13 mouse cellular contexts compared by ENCODE assay signal in genomic region chr11:46461931-46462330, GRCm38 (mm10). TPM values are rescaled to one million over a fixed set of nuclear protein-coding genes. Genes with fewer than 3 reads are reported as not detected.
DNase-seq lines count a peak whose midpoint lies in the region; ATAC-seq and TF ChIP-seq lines count a peak whose summit lies in the region.
"Had no signal": no experiment of that assay in that cellular context is flagged by ENCODE, and none has a peak within 500 bp of the region (broad histone marks: within the 10 kb centered on the region; RNA-seq: fewer than 3 reads in every experiment).

No protein-coding gene starts in this region.

- H3K4me1 ChIP-seq in heart, postnatal 0 days (ENCODE audit: control insufficient read depth, insufficient read depth), result no peaks in the 10 kb centered on the region
- peaks cover 3% of the 10 kb centered on the region; the same call in 1 of the 2 replicates for H3K4me1 ChIP-seq in bone marrow, adult 2 months (ENCODE audit: control insufficient read depth, insufficient read depth, low read length)
- no peaks in the 10 kb centered on the region for H3K4me1 ChIP-seq in midbrain, embryonic 16.5 days (ENCODE audit: control insufficient read depth, insufficient read depth, low read length)
- H3K4me1 ChIP-seq in forebrain, embryonic 12.5 days, result no peaks in the 10 kb centered on the region
- H3K4me1 ChIP-seq: heart, embryonic 10.5 days; liver, embryonic 13.5 days had no signal

- H3K36me3 ChIP-seq in heart, postnatal 0 days (replicated peaks; ENCODE audit: control insufficient read depth, insufficient read depth, low read length), result no peaks in the 10 kb centered on the region
- no peaks in the 10 kb centered on the region for H3K36me3 ChIP-seq in midbrain, embryonic 16.5 days (ENCODE audit: control insufficient read depth, insufficient read depth, low read length)
- H3K36me3 ChIP-seq in forebrain, embryonic 12.5 days (replicated peaks), result no peaks in the 10 kb centered on the region
- H3K36me3 ChIP-seq: heart, embryonic 10.5 days; liver, embryonic 13.5 days had no signal

- no peak overlapping the region for H3K27ac ChIP-seq in heart, postnatal 0 days (ENCODE audit: low read depth)
- H3K27ac ChIP-seq in bone marrow, adult 2 months (ENCODE audit: control insufficient read depth, insufficient read depth, low read depth, low read length, poor library complexity), result peak overlapping the region; percentile 17; the same call in 1 of the 2 replicates
- H3K27ac ChIP-seq in midbrain, embryonic 16.5 days (ENCODE audit: low read length), result no peak overlapping the region
- no peak overlapping the region for H3K27ac ChIP-seq in forebrain, embryonic 12.5 days
- H3K27ac ChIP-seq: heart, embryonic 10.5 days; liver, embryonic 13.5 days had no signal

- no peak for DNase-seq in heart, postnatal 0 days (ENCODE audit: low spot score)
- DNase-seq in heart, postnatal 4 days, result no peak
- peak; percentile 71 for DNase-seq in CD4-positive helper T cell, adult 2 months (ENCODE audit: low read depth, low spot score)
- DNase-seq in monocyte, adult 2 months (ENCODE audit: low read depth in 1 of 2, low spot score in 2 of 2), result peak; percentile 54 to 61
- DNase-seq in layer of hippocampus, adult 8-10 months (ENCODE audit: low spot score in 2 of 2), result no peak
- DNase-seq: cerebellum, adult 9-11 months; kidney, postnatal 10 days; liver, embryonic 13.5 days had no signal

- 0 out of 2 replicates have a peak overlapping the region, but pooled peaks have one; percentile 24 for H3K4me2 ChIP-seq in heart, postnatal 0 days (ENCODE audit: low read depth, low read length)
- H3K4me2 ChIP-seq in midbrain, embryonic 16.5 days (ENCODE audit: low read length), result no peak overlapping the region
- H3K4me2 ChIP-seq in forebrain, embryonic 12.5 days, result no peak overlapping the region
- H3K4me2 ChIP-seq: liver, embryonic 13.5 days had no signal

- H3K9ac ChIP-seq in heart, postnatal 0 days (replicated peaks; ENCODE audit: low read depth, low read length), result no peak overlapping the region
- no peak overlapping the region for H3K9ac ChIP-seq in midbrain, embryonic 16.5 days (ENCODE audit: low read depth, low read length)
- H3K9ac ChIP-seq in forebrain, embryonic 12.5 days, result no peak overlapping the region
- H3K9ac ChIP-seq: liver, embryonic 13.5 days had no signal

- no peak for TF ChIP-seq CTCF in heart, postnatal 0 days (IDR thresholded peaks at IDR 0.05; ENCODE audit: low read depth)
- TF ChIP-seq CTCF in bone marrow, adult 2 months (IDR thresholded peaks at IDR 0.05; ENCODE audit: control insufficient read depth, insufficient read depth, low read length), result no peak

- TF ChIP-seq POLR2A in bone marrow, adult 2 months (IDR thresholded peaks at IDR 0.05; ENCODE audit: borderline replicate concordance, control insufficient read depth, low read depth, low read length), result no peak

- 33% methylated on average over 5 of the region's 5 CpGs for WGBS in heart, postnatal 0 days
- WGBS in bone marrow, adult 2 months, result 24% methylated on average over 5 of the region's 5 CpGs
- 72% methylated on average over 5 of the region's 5 CpGs for WGBS in midbrain, embryonic 16.5 days
- WGBS in forebrain, embryonic 12.5 days, result 79% methylated on average over 5 of the region's 5 CpGs

- H3K4me3 ChIP-seq in heart, postnatal 0 days (ENCODE audit: low read depth, low read length), result no peak overlapping the region
- no peak overlapping the region for H3K4me3 ChIP-seq in bone marrow, adult 2 months (replicated peaks; ENCODE audit: control insufficient read depth, low read depth, low read length)
- no peak overlapping the region for H3K4me3 ChIP-seq in midbrain, embryonic 16.5 days (ENCODE audit: low read depth, low read length)
- no peak overlapping the region for H3K4me3 ChIP-seq in forebrain, embryonic 12.5 days (replicated peaks)
- H3K4me3 ChIP-seq: heart, embryonic 10.5 days; liver, embryonic 13.5 days had no signal

- no peak for ATAC-seq in heart, postnatal 0 days (ENCODE audit: insufficient read depth, low read depth)
- ATAC-seq in midbrain, embryonic 16.5 days, result no peak
- ATAC-seq in forebrain, embryonic 12.5 days (ENCODE audit: low FRiP score), result no peak

- TF ChIP-seq EP300 in heart, postnatal 0 days (IDR thresholded peaks at IDR 0.05; ENCODE audit: low read depth), result no peak

- H3K27me3 ChIP-seq in heart, postnatal 0 days (ENCODE audit: control insufficient read depth, insufficient read depth, low read length), result no peaks in the 10 kb centered on the region
- H3K27me3 ChIP-seq in midbrain, embryonic 16.5 days (ENCODE audit: control insufficient read depth, insufficient read depth, low read depth, low read length), result no peaks in the 10 kb centered on the region
- H3K27me3 ChIP-seq in forebrain, embryonic 12.5 days, result no peaks in the 10 kb centered on the region
- H3K27me3 ChIP-seq: liver, embryonic 13.5 days had no signal

- no peaks in the 10 kb centered on the region for H3K9me3 ChIP-seq in heart, postnatal 0 days (replicated peaks; ENCODE audit: control insufficient read depth, low read length)
- no peaks in the 10 kb centered on the region for H3K9me3 ChIP-seq in midbrain, embryonic 16.5 days (replicated peaks; ENCODE audit: control insufficient read depth, low read length, poor library complexity, severe bottlenecking)
- no peaks in the 10 kb centered on the region for H3K9me3 ChIP-seq in forebrain, embryonic 12.5 days
- H3K9me3 ChIP-seq: G1E; heart, embryonic 10.5 days; liver, embryonic 13.5 days had no signal

RNA-seq across cellular contexts. Expression of gene Havcr2, which starts 7.2 kb away (rescaled TPM):
- total RNA-seq in heart, postnatal 0 days (2014; rRNA removed; ENCODE audit: low replicate concordance), result 1.7 TPM in 1 of 2 replicates, not detected in the other
- 0.07 and 0.11 TPM in 2 replicates for polyA plus RNA-seq in heart, postnatal 0 days (2015; fragmentation: Nextera tagmentation; extraction: Ambion mirVana)
- under 1 TPM; 0.14 to 0.20 TPM for total RNA-seq in heart, postnatal 4 days (2021)
- polyA plus RNA-seq in bone marrow, adult 2 months (2011; ENCODE audit: insufficient read depth, insufficient read length, low replicate concordance, missing spikeins), result 1.3 and 1.4 TPM in 2 replicates
- 0.06 and 0.20 TPM in 2 replicates for polyA plus RNA-seq in midbrain, embryonic 16.5 days (2015; fragmentation: Nextera tagmentation; extraction: Ambion mirVana)
- polyA plus RNA-seq in forebrain, embryonic 12.5 days (2016; fragmentation: Nextera tagmentation; extraction: Ambion mirVana), result 0.24 TPM in 1 of 2 replicates, not detected in the other
- total RNA-seq in layer of hippocampus, adult 8-10 months (2022), result 10 to 100 TPM in 2 of 4 experiments, 1 to 10 TPM in 2; 2.3 to 17.9 (median 9.6) TPM

RNA-seq across cellular contexts. Expression of gene Med7, which starts 25.2 kb away (rescaled TPM):
- total RNA-seq in heart, postnatal 0 days (2014; rRNA removed; ENCODE audit: low replicate concordance), result 7.2 and 47.2 TPM in 2 replicates
- polyA plus RNA-seq in heart, postnatal 0 days (2015; fragmentation: Nextera tagmentation; extraction: Ambion mirVana), result 42.4 and 44.0 TPM in 2 replicates
- 10 to 100 TPM; 27.2 to 28.0 TPM for total RNA-seq in heart, postnatal 4 days (2021)
- 36.6 and 41.4 TPM in 2 replicates for polyA plus RNA-seq in bone marrow, adult 2 months (2011; ENCODE audit: insufficient read depth, insufficient read length, low replicate concordance, missing spikeins)
- polyA plus RNA-seq in midbrain, embryonic 16.5 days (2015; fragmentation: Nextera tagmentation; extraction: Ambion mirVana), result 58.8 and 61.4 TPM in 2 replicates
- 90.2 and 96.3 TPM in 2 replicates for polyA plus RNA-seq in forebrain, embryonic 12.5 days (2016; fragmentation: Nextera tagmentation; extraction: Ambion mirVana)
- total RNA-seq in layer of hippocampus, adult 8-10 months (2022), result 10 to 100 TPM; 25.9 to 38.5 (median 35.6) TPM

Comparison
In these comparisons a context has a peak if more than half of its experiments do, and no peak if none do; other contexts are left out.
1. DNase-seq: peak in CD4-positive helper T cell, adult 2 months (single experiment) and monocyte, adult 2 months (2 of 2); none in heart, postnatal 0 days (single experiment), heart, postnatal 4 days (single experiment) and layer of hippocampus, adult 8-10 months (0 of 2).